In the genomic region with DNA sequence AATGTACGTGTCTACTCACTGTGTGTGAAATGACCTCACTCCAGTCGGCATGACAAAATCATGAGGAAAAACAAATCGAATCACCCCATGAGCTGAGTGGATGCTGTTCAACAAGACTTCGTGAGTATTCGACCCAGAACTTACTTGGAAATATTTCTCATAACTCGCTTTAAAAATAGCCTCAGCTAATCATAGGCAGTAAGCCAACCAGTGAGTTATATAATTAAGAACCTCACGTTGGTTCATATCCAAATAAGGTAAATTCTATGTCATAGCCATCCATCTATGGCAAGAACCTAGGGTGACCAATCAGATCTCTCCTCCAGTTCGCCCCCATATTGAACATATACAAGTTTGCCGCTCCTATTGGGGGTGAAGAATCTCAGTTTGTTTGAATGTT, we compare ENCODE assay signal across 23 mouse cellular contexts.
"Had no signal": no experiment of that assay in that cellular context is flagged by ENCODE, and none has a peak within 500 bp of the region (broad histone marks: within the 10 kb centered on the region; RNA-seq: fewer than 3 reads in every experiment).

No protein-coding gene starts in this region.

- H3K9me3 ChIP-seq: limb, embryonic 12.5 days; limb, embryonic 15.5 days; midbrain, embryonic 15.5 days; neural tube, embryonic 15.5 days; stomach, embryonic 15.5 days had no signal

- H3K9ac ChIP-seq: limb, embryonic 12.5 days; limb, embryonic 15.5 days; liver, embryonic 14.5 days; liver, postnatal 0 days; lung, embryonic 14.5 days; midbrain, embryonic 12.5 days; midbrain, embryonic 15.5 days; neural tube, embryonic 12.5 days; neural tube, embryonic 15.5 days; stomach, embryonic 15.5 days had no signal

- H3K4me2 ChIP-seq: limb, embryonic 12.5 days; limb, embryonic 15.5 days; liver, embryonic 11.5 days; lung, embryonic 14.5 days; midbrain, embryonic 12.5 days; midbrain, embryonic 15.5 days; neural tube, embryonic 12.5 days; neural tube, embryonic 15.5 days; stomach, embryonic 15.5 days had no signal

- H3K27ac ChIP-seq: limb, embryonic 12.5 days; limb, embryonic 15.5 days; liver, embryonic 14.5 days; macrophage; midbrain, embryonic 12.5 days; midbrain, embryonic 15.5 days; neural tube, embryonic 12.5 days; neural tube, embryonic 15.5 days; stomach, embryonic 15.5 days had no signal

- H3K27me3 ChIP-seq: limb, embryonic 12.5 days; limb, embryonic 15.5 days; midbrain, embryonic 12.5 days; midbrain, embryonic 15.5 days; neural tube, embryonic 12.5 days; neural tube, embryonic 15.5 days; stomach, embryonic 15.5 days had no signal

- H3K36me3 ChIP-seq: limb, embryonic 12.5 days; limb, embryonic 15.5 days; midbrain, embryonic 12.5 days; midbrain, embryonic 15.5 days; neural tube, embryonic 12.5 days; neural tube, embryonic 15.5 days; stomach, embryonic 15.5 days had no signal

- H3K4me3 ChIP-seq: limb, embryonic 12.5 days; limb, embryonic 15.5 days; midbrain, embryonic 12.5 days; midbrain, embryonic 15.5 days; neural tube, embryonic 12.5 days; neural tube, embryonic 15.5 days; stomach, embryonic 15.5 days had no signal

- DNase-seq: kidney, adult 9 months; kidney, postnatal 14 days; kidney, postnatal 4 days; left cerebral cortex, postnatal 4 days; liver, postnatal 0 days; lung, embryonic 14.5 days; right cerebral cortex, adult 18-20 months; right cerebral cortex, postnatal 14 days; right cerebral cortex, postnatal 4 days; thymus, adult 2 months; thymus, postnatal 14 days; thymus, postnatal 4 days had no signal

- ATAC-seq: liver, postnatal 0 days; lung, postnatal 0 days; midbrain, embryonic 15.5 days had no signal

- H3K4me1 ChIP-seq: midbrain, embryonic 12.5 days; midbrain, embryonic 15.5 days; neural tube, embryonic 12.5 days had no signal
